Comparison of ENCODE assay signal across 8 mouse cellular contexts in the genomic region with DNA sequence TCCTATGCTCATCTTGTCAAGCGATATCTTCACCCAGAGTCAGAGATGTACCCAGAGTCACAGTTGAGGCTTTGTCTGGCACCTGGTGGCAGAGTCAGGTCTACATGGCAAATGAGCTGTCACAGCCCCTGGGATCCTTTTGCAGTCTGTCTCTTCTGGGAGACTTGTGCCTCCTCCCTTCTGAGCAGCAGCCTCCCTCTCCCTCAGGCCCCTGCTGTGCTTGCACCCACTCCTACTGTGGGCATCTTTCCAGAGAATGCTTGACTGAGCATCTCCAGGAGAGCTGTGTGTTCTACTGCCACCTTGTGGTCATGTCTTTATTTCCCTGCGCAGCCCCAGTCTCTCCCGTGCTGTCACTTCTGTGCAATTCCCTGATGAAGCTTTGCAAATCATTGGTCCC.
A peak's percentile ranks its signal among the peaks of the same experiment; 100 is the strongest.
DNase-seq lines count a peak whose midpoint lies in the region; ATAC-seq lines count a peak whose summit lies in the region.

No protein-coding gene starts in this region.

- no peak for ATAC-seq in CD4-positive, CD25-positive, alpha-beta regulatory T cell, adult 4 months
- peak; percentile 80 for ATAC-seq in forebrain, embryonic 16.5 days
- peak; percentile 73 for ATAC-seq in hindbrain, embryonic 16.5 days
- peak; percentile 78 for ATAC-seq in megakaryocyte progenitor cell, adult 5-6 weeks (replicated peaks; ENCODE audit: poor library complexity)

- H3K4me1 ChIP-seq in forebrain, embryonic 16.5 days (replicated peaks; ENCODE audit: control insufficient read depth, insufficient read depth, low read length) = peaks cover 21% of the 10 kb centered on the region
- peaks cover 15% of the 10 kb centered on the region for H3K4me1 ChIP-seq in hindbrain, embryonic 16.5 days (ENCODE audit: control insufficient read depth, insufficient read depth, low read depth, low read length)

- DNase-seq in CD4-positive, CD25-positive, alpha-beta regulatory T cell, adult 2 months (ENCODE audit: low read depth, low spot score) = peak; percentile 53
- DNase-seq in c-Kit-positive CD71-positive TER-119-positive erythroid progenitor cells, embryonic 14.5 days (ENCODE audit: low spot score) = peak; percentile 12
- peak; percentile 82 to 84 for DNase-seq in layer of hippocampus, postnatal 36 days
- DNase-seq in right cerebral cortex, postnatal 4 days = peak; percentile 69

- no peak overlapping the region for H3K9ac ChIP-seq in forebrain, embryonic 16.5 days (replicated peaks; ENCODE audit: low read depth, low read length)
- no peak overlapping the region for H3K9ac ChIP-seq in hindbrain, embryonic 16.5 days (ENCODE audit: low read depth, low read length)

- no peaks in the 10 kb centered on the region for H3K36me3 ChIP-seq in forebrain, embryonic 16.5 days (ENCODE audit: control insufficient read depth, insufficient read depth)
- H3K36me3 ChIP-seq in hindbrain, embryonic 16.5 days (ENCODE audit: control insufficient read depth, insufficient read depth, low read length) = no peaks in the 10 kb centered on the region

- no peak overlapping the region for H3K27ac ChIP-seq in forebrain, embryonic 16.5 days (ENCODE audit: low read length)
- H3K27ac ChIP-seq in hindbrain, embryonic 16.5 days (ENCODE audit: low read depth, low read length) = no peak overlapping the region

- no peak overlapping the region for H3K4me2 ChIP-seq in forebrain, embryonic 16.5 days (ENCODE audit: low read length)
- H3K4me2 ChIP-seq in hindbrain, embryonic 16.5 days (ENCODE audit: low read length) = no peak overlapping the region

- WGBS in forebrain, embryonic 16.5 days = 18% methylated on average over 3 of the region's 3 CpGs
- 20% methylated on average over 3 of the region's 3 CpGs for WGBS in hindbrain, embryonic 16.5 days

- no peaks in the 10 kb centered on the region for H3K9me3 ChIP-seq in forebrain, embryonic 16.5 days (ENCODE audit: control insufficient read depth, low read length)
- no peaks in the 10 kb centered on the region for H3K9me3 ChIP-seq in hindbrain, embryonic 16.5 days (ENCODE audit: control insufficient read depth, low read length)

- no peak overlapping the region for H3K4me3 ChIP-seq in forebrain, embryonic 16.5 days (replicated peaks; ENCODE audit: low read length)
- H3K4me3 ChIP-seq in hindbrain, embryonic 16.5 days (ENCODE audit: low read length) = no peak overlapping the region

- no peaks in the 10 kb centered on the region for H3K27me3 ChIP-seq in forebrain, embryonic 16.5 days (replicated peaks; ENCODE audit: control insufficient read depth, insufficient read depth, low read length)
- H3K27me3 ChIP-seq in hindbrain, embryonic 16.5 days (replicated peaks; ENCODE audit: control insufficient read depth, insufficient read depth, low read length) = no peaks in the 10 kb centered on the region

Comparison
In these comparisons a context has a peak if more than half of its experiments do, and no peak if none do; other contexts are left out.
1. DNase-seq: peak in every context shown above with its lines; median percentile 83 in layer of hippocampus, postnatal 36 days; 69 in right cerebral cortex, postnatal 4 days; 53 in CD4-positive, CD25-positive, alpha-beta regulatory T cell, adult 2 months; 12 in c-Kit-positive CD71-positive TER-119-positive erythroid progenitor cells, embryonic 14.5 days.